Mouse (Mus musculus) liver, embryonic 12.5 days (tissue): Measurements from ENCODE around the gene Rbfox1. TPM values are rescaled to one million over a fixed set of nuclear protein-coding genes. Genes with fewer than 3 reads are reported as not detected.

Source experiments
- ATAC-seq: fragments of 200-750 bp; cut with Nextera tagmentation; 2 replicates; pipeline ENCODE4 v1.8.0; 2017; ENCODE audit warnings: moderate number of reproducible peaks, mild to moderate bottlenecking, moderate library complexity
- H3K27ac ChIP-seq: fragments of 300-500 bp; sonication (generic); 2 replicates; pipeline ENCODE4 v1.5.1; 2016; ENCODE audit warnings: mild to moderate bottlenecking
- H3K27me3 ChIP-seq: fragments of 300-500 bp; sonication (generic); replicated peaks from 2 replicates; pipeline ENCODE4 v1.6.1; 2016; ENCODE audit warnings: mild to moderate bottlenecking, moderate library complexity
- H3K36me3 ChIP-seq: fragments of 300-500 bp; sonication (generic); 2 replicates; pipeline ENCODE4 v1.6.1; 2016; ENCODE audit warnings: mild to moderate bottlenecking, moderate library complexity
- H3K4me1 ChIP-seq: fragments of 300-500 bp; sonication (generic); 2 replicates; pipeline ENCODE4 v1.6.1; 2016
- H3K4me2 ChIP-seq: fragments of 300-500 bp; sonication (generic); 2 replicates; pipeline ENCODE4 v1.6.1; 2016; ENCODE audit warnings: mild to moderate bottlenecking, moderate library complexity
- H3K4me3 ChIP-seq: fragments of 300-500 bp; sonication (generic); 2 replicates; pipeline ENCODE4 v1.5.1; 2016; ENCODE audit warnings: mild to moderate bottlenecking, moderate library complexity
- H3K9ac ChIP-seq: fragments of 300-500 bp; sonication (generic); 2 replicates; pipeline ENCODE4 v1.6.1; 2016; ENCODE audit warnings: mild to moderate bottlenecking, moderate library complexity
- H3K9me3 ChIP-seq: fragments of 300-500 bp; sonication (generic); replicated peaks from 2 replicates; pipeline ENCODE4 v1.6.1; 2016; ENCODE audit warnings: mild to moderate bottlenecking, moderate library complexity
- WGBS: fragments of 180-500 bp; shearing (Covaris S2); methylation state at CpG from one replicate; pipeline ENCODE4 v1.1.7; 2016; ENCODE audit not compliant: insufficient replicate concordance; 5-methylcytosine and 5-hydroxymethylcytosine counted together
- polyA plus RNA-seq: library from polyadenylated mRNA; unstranded; fragments of >200 nt; fragmentation: Nextera tagmentation; extraction: Ambion mirVana; gene quantifications from 2 replicates; pipeline ENCODE4 v1.2.1, GENCODE M21; 2016

Rbfox1 gene
- polyA plus RNA-seq, 1 experiment from 2014 or later, result 0.21 TPM

DNA sequence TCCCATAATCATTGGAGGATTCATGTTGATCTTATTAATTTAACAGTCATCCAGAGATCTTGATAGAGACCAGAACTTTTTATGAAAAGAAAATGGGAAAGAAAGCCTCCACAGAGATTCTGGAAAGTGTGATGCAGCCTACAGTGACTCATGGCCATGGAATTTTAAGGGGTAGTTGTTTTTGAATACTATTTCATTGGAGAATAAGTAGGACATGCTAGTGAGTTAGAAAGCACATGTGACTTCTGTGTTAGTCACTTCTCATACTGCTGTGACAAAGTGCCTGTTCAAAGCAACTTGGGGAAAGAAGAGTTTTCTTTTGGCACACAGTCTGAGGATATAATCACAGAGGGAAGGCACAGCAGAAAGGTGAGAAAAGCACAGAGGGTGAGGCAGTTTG, 1510.9 kb downstream of the Rbfox1 start:
- H3K4me2 ChIP-seq, result no peak overlapping the region
- no peak overlapping the region for H3K9ac ChIP-seq
- H3K27me3 ChIP-seq, result no peaks in the 10 kb centered on the region
- ATAC-seq, result no peak
- no peaks in the 10 kb centered on the region for H3K36me3 ChIP-seq
- H3K4me1 ChIP-seq, result no peaks in the 10 kb centered on the region
- no peaks in the 10 kb centered on the region for H3K9me3 ChIP-seq
- H3K27ac ChIP-seq, result no peak overlapping the region
- no peak overlapping the region for H3K4me3 ChIP-seq

DNA sequence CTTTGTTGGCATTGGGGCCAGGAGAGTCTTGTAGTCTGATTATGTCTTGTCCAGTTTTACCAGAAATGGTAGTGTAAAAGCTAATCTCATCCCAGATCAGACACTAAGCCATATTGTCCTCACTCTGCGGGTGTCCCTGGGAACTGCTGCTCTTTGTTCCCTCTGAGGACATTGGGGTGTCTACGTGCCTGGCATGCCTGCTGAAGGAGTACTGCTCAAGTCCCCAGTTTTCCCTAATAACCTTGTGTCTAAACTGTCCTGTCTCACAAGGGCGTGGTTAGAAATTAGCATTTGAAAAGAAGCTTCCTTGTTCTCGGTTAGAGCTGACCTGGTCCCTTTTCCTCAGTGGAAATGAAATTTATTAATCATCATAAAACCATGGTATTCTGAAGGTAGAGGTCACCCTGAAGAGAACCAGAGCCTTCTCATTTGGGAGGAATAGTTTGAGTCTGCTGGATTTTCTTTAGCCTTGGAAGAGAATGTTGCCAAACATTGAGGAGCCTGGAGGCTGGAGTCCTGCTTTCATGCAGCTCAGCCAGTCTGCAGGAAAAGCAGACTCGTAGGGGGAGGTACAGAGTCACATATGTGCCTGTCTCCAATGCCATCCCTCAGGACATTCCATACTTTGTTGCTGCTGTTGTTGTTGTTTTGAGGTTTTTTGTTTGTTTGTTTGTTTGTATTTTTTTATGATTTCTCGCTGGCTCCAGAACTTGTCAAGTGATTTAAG, 1519.8 kb downstream of the Rbfox1 start:
- Histone ChIP-seq H3K27ac (no peak overlapping the region), H3K9ac (no peak overlapping the region), H3K9me3 (no peaks in the 10 kb centered on the region), H3K4me2 (no peak overlapping the region), H3K4me3 (no peak overlapping the region), H3K4me1 (no peaks in the 10 kb centered on the region), H3K27me3 (no peaks in the 10 kb centered on the region), H3K36me3 (no peaks in the 10 kb centered on the region)
- no peak for ATAC-seq
- WGBS, result 52% methylated on average over 6 of the region's 6 CpGs

DNA sequence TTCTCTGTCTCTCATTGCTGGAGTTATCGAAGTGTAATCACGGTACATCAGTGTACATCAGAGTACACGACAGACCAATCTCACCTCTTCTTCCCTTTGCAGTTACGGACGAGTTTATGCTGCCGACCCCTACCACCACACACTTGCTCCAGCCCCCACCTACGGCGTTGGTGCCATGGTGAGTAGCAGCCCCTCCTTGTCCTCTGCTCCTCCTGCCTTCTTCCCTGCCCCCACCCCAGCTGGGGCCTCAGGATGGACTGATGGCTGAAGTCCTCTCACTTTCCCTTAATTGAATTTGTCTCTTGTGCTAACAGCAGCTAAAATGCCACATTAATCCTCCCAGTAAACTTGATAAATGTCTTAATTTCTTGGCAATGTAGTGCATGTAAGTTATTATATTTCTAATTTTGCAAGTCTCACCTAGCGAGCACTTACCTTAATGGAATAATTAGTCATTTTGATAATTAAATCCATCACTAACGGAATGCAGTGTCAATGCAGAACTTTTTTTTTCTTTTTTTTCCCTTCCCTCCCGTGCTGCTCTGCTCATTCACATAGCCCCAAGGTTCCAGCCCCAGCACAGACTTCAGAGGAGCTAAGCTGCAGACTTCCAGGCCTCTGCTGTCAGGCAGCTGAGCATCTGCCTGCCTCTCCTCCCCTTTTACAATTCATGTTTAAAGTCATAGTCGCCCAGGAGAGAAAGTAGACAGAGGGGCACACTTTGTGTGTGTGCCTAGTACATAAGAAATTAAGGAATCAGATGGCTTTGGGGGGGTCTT, 1522.9 kb downstream of the Rbfox1 start:
- H3K27me3 ChIP-seq, result no peaks in the 10 kb centered on the region
- no peak for ATAC-seq
- no peak overlapping the region for H3K4me2 ChIP-seq
- no peak overlapping the region for H3K27ac ChIP-seq
- H3K36me3 ChIP-seq, result no peaks in the 10 kb centered on the region
- no peak overlapping the region for H3K4me3 ChIP-seq
- H3K9me3 ChIP-seq, result no peaks in the 10 kb centered on the region
- no peak overlapping the region for H3K9ac ChIP-seq
- WGBS, result 40% methylated on average over 12 of the region's 12 CpGs
- no peaks in the 10 kb centered on the region for H3K4me1 ChIP-seq

DNA sequence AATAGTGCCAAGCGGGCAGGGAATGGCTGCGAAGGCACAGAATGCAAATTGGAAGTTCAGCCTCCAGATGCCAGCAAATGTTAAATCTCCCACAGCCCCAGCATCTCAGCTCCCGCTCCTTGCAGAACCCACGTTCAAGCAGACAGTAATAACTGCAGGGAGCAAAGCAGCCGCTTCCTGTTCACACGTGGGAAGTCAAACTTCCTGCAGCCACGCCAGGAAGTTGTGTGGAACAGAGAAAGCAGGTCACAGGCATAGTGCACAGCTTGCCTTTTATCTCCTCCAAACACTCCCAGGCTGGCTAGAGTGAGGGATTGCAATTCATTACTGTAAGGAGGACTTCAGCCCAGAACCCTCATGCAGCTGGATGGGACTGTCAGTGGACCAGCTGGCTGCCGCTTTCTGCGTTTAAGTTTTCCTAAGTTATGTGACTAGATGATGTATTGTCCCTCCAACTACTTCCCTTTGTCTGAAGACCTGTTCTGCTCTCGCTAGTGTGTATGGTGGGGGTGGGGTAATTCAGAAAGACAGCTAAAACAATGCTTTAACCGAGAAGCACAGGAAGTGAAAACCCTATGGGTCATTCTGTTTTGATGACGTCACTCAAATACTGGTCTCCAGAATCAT, 1534.6 kb downstream of the Rbfox1 start:
- Histone ChIP-seq H3K27ac (no peak overlapping the region), H3K27me3 (no peaks in the 10 kb centered on the region), H3K4me2 (peak overlapping the region; percentile 45), H3K36me3 (no peaks in the 10 kb centered on the region), H3K4me3 (no peak overlapping the region), H3K9ac (no peak overlapping the region), H3K9me3 (no peaks in the 10 kb centered on the region), H3K4me1 (no peaks in the 10 kb centered on the region)
- WGBS, result 13% methylated on average over 12 of the region's 12 CpGs
- ATAC-seq, result peak; percentile 18; the same call in 1 of the 2 replicates

DNA sequence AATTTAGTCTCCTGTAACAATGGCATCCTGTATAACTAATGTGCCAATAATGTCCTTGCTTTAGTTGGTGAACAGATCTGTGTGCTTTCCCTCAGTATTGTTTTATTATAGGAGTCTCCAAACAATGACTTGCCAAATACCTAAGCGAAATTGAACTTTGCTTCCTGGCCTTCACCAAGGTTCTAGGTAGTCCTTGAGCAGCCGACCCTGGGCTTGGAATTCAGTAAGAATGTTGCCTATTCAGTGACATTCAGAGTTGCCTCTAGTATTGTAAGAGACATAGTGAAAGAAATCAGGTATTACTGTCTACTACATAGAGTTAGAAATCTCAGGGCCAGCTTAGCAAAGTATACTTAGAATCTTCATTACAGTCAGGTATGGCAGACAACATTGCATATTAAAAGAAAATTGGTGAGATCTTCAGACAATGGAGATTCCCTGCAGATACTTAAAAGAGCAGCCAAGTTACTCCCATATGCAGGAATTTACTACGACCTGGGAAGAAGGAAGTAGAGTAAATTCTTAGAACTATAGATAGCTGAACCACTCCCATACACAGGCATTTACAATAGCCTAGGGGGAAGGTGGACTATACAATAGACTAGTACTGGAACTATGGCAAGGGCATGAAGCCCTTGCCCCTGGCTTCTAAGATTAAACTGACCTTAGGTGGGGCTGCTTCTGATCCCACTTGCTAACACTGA, 1540.4 kb downstream of the Rbfox1 start:
- Histone ChIP-seq H3K27ac (no peak overlapping the region), H3K9ac (no peak overlapping the region), H3K4me3 (no peak overlapping the region), H3K27me3 (no peaks in the 10 kb centered on the region), H3K4me2 (no peak overlapping the region), H3K9me3 (no peaks in the 10 kb centered on the region), H3K36me3 (no peaks in the 10 kb centered on the region), H3K4me1 (no peaks in the 10 kb centered on the region)
- no peak for ATAC-seq
- WGBS, result 57% methylated on average over 3 of the region's 3 CpGs

DNA sequence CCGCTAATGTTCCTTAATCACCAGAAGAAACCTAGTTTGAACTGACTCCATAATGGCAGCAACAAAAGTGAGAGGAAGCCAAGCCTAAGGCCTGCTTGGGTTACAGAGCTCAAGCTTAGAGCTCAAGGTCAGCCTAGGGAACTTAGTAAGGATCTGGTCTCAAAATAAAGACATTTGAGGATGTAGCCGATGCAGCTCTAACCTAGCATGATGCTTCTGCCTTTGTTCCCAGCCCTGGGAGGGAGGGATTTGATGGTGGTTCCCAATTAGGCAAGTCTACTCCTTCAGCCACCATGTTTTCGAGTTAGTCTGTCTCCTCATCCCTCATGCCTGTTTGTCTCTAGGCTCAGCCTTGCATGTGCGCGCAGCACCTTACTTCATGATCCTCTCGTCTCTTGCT, 1548.1 kb downstream of the Rbfox1 start:
- 80% methylated on average over 6 of the region's 6 CpGs for WGBS
- no peaks in the 10 kb centered on the region for H3K9me3 ChIP-seq
- H3K27ac ChIP-seq, result no peak overlapping the region
- no peaks in the 10 kb centered on the region for H3K36me3 ChIP-seq
- H3K27me3 ChIP-seq, result no peaks in the 10 kb centered on the region
- H3K4me1 ChIP-seq, result no peaks in the 10 kb centered on the region
- H3K9ac ChIP-seq, result no peak overlapping the region
- no peak for ATAC-seq
- H3K4me3 ChIP-seq, result no peak overlapping the region
- H3K4me2 ChIP-seq, result no peak overlapping the region

DNA sequence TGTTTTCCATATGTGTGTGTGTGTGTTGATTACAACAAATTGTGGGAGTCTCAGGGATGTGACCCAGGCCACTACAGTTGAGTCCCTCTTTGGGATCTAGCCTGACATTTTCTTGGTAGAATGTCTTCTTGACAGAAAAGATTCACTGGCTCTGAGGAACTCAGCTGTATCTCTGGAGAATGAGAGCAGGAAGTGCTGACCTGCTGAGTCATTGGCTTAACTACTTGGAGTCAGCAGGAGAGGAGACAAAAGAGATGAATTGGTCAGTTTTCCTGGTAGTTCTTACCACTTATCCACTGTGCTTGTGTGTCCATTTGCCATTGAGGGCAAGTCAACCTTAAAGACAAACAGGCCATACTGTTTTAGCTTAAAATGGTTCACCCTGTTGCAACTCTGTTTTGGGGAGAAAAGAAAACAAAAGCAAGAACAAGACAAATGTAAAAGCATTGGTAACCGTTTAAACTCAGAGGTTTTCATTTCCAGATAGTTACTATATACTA, 1561.7 kb downstream of the Rbfox1 start:
- no peaks in the 10 kb centered on the region for H3K9me3 ChIP-seq
- no peaks in the 10 kb centered on the region for H3K27me3 ChIP-seq
- no peak overlapping the region for H3K4me3 ChIP-seq
- H3K9ac ChIP-seq, result no peak overlapping the region
- no peaks in the 10 kb centered on the region for H3K4me1 ChIP-seq
- H3K27ac ChIP-seq, result no peak overlapping the region
- ATAC-seq, result no peak
- WGBS, result 78% methylated on average over 1 of the region's 1 CpGs
- H3K36me3 ChIP-seq, result no peaks in the 10 kb centered on the region
- H3K4me2 ChIP-seq, result no peak overlapping the region

DNA sequence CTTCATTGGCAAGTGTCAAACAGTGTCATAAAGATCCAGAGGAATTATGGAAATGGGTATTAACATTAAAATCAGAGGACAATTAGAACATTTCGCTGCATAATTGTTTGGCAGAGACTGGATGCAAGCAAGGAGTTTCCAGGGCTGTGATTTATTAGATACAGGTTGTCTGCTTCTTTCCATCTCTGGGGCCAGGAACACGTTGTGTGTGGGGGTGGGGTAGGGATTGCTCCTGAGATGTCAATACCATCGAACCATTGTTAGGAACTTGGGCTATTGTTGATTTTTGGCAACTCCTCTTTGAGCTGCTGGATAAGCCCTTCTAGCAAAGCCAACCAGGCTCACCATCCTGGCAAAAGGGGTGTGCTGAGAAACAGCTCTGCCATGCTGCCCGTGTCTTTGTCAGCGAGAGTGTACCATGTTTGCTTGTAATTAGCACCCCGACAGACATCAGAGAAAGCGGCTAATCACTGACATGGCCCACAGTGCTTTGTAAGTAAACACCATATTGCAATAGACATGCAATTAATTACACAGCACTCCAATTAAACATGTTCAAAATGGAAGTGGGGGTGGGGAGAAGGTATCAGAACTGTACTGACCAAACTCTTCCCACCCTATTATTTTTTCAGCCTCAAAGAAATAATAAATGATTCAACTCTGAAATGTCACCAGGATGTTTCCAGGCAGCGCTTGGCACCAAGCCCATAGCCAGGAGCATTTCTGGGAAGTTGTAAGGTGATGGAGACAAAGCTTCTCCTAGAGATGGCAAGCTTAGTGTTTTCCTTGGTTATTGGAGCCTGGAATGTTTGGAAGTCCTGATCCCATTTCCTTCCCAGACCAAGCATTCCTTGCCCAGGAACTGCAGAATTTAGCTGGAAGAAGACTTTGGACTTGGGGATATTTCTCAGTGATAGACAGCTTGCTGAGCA, 1562.8 kb downstream of the Rbfox1 start:
- H3K4me2 ChIP-seq, result no peak overlapping the region
- no peaks in the 10 kb centered on the region for H3K9me3 ChIP-seq
- WGBS, result 62% methylated on average over 8 of the region's 8 CpGs
- ATAC-seq, result no peak
- no peak overlapping the region for H3K27ac ChIP-seq
- no peaks in the 10 kb centered on the region for H3K4me1 ChIP-seq
- no peaks in the 10 kb centered on the region for H3K36me3 ChIP-seq
- H3K27me3 ChIP-seq, result no peaks in the 10 kb centered on the region
- H3K9ac ChIP-seq, result no peak overlapping the region
- no peak overlapping the region for H3K4me3 ChIP-seq

DNA sequence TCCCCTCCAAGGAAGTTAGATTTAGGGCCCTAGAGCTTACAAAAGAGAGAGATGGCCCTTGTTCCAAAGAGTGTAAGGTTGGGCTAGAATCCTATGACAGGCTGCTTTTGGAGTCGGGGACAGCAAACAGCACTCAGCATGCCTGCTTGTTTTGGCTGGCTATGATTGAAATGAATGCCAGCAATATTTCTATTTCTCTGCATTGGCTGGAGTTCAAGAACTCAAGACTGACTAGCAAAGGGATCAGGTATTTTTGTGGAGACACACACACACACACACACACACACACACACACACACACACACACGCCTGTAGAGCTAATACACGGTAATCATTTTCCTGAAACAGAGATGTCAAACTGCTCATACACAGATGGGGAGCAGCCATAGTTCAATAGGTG, 1566.0 kb downstream of the Rbfox1 start:
- Histone ChIP-seq H3K27me3 (no peaks in the 10 kb centered on the region), H3K36me3 (no peaks in the 10 kb centered on the region), H3K9ac (no peak overlapping the region), H3K27ac (no peak overlapping the region), H3K4me1 (no peaks in the 10 kb centered on the region), H3K4me2 (no peak overlapping the region), H3K9me3 (no peaks in the 10 kb centered on the region), H3K4me3 (no peak overlapping the region)
- ATAC-seq, result no peak
- WGBS, result 67% methylated on average over 3 of the region's 3 CpGs

DNA sequence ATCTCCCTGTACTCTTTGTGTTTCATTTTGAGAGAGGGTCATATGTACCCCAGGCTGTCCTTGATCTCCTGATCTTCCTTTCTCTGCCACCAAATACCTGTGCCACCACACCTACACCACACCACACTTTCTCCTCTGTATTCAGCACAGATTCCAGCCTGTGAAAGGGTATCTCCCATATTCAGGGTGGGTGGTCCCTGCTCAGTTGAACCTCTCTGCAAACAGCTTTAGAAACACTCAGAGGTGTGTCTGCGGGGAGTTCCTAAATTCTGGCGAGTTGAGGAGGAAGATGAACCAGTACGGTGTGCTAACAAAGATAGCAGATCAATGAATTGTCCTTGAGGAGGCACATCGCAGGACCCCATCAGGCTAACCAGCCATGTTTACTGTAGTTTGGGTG, 1572.4 kb downstream of the Rbfox1 start:
- no peaks in the 10 kb centered on the region for H3K27me3 ChIP-seq
- no peak overlapping the region for H3K4me3 ChIP-seq
- 71% methylated on average over 4 of the region's 4 CpGs for WGBS
- no peak overlapping the region for H3K9ac ChIP-seq
- H3K27ac ChIP-seq, result no peak overlapping the region
- no peak for ATAC-seq
- H3K4me1 ChIP-seq, result no peaks in the 10 kb centered on the region
- H3K9me3 ChIP-seq, result no peaks in the 10 kb centered on the region
- no peaks in the 10 kb centered on the region for H3K36me3 ChIP-seq
- no peak overlapping the region for H3K4me2 ChIP-seq
